Mouse (Mus musculus) c-Kit-positive CD71-positive TER-119-negative erythroid progenitor cells, embryonic 14.5 days (primary cell): Measurements from ENCODE around the gene Pstpip1.

Source experiments
- DNase-seq: peaks from one replicate; pipeline ENCODE4 v3.0.0-alpha.2; 2013; ENCODE audit warnings: low read depth

The Pstpip1 gene

GRCm38 (mm10) chr9:56106274-56107072 lies 16.7 kb downstream of the Pstpip1 start:
- DNase-seq: no peak

GRCm38 (mm10) chr9:56107527-56107926 lies 17.8 kb downstream of the Pstpip1 start:
- no peak for DNase-seq

- DNase-seq: no peak
These were observed 18.4 kb downstream of the Pstpip1 start for GRCm38 (mm10) chr9:56108174-56108573.

- no peak for DNase-seq
These were observed 28.3 kb downstream of the Pstpip1 start for GRCm38 (mm10) chr9:56118091-56118490.

- peak; percentile 74 for DNase-seq
These were observed 28.8 kb downstream of the Pstpip1 start for GRCm38 (mm10) chr9:56118582-56118981.

- DNase-seq: no peak
These were observed 29.9 kb downstream of the Pstpip1 start for GRCm38 (mm10) chr9:56119651-56120050.

GRCm38 (mm10) chr9:56121097-56121496 lies 31.3 kb downstream of the Pstpip1 start:
- DNase-seq: no peak

GRCm38 (mm10) chr9:56122973-56123372 lies 33.2 kb downstream of the Pstpip1 start:
- DNase-seq: no peak

- no peak for DNase-seq
These were observed 33.9 kb downstream of the Pstpip1 start for GRCm38 (mm10) chr9:56123613-56124012.

- DNase-seq: no peak
These were observed 34.8 kb downstream of the Pstpip1 start for GRCm38 (mm10) chr9:56124561-56124960.

- no peak for DNase-seq
These were observed 36.9 kb downstream of the Pstpip1 start for GRCm38 (mm10) chr9:56126453-56127173.

- peak; percentile 17 for DNase-seq
These were observed 38.6 kb downstream of the Pstpip1 start for GRCm38 (mm10) chr9:56128331-56128730.

- DNase-seq: no peak
These were observed 40.2 kb downstream of the Pstpip1 start for GRCm38 (mm10) chr9:56129951-56130350.

GRCm38 (mm10) chr9:56130536-56130935 lies 40.8 kb downstream of the Pstpip1 start:
- DNase-seq: no peak

- DNase-seq: no peak
These were observed 42.2 kb downstream of the Pstpip1 start for GRCm38 (mm10) chr9:56131813-56132525.

GRCm38 (mm10) chr9:56133970-56134369 lies 44.2 kb downstream of the Pstpip1 start:
- DNase-seq: no peak

- DNase-seq: no peak
These were observed 44.9 kb downstream of the Pstpip1 start for GRCm38 (mm10) chr9:56134614-56135013.

GRCm38 (mm10) chr9:56135590-56136197 lies 45.9 kb downstream of the Pstpip1 start:
- no peak for DNase-seq

- no peak for DNase-seq
These were observed 52.0 kb downstream of the Pstpip1 start for GRCm38 (mm10) chr9:56141776-56142175.

- DNase-seq: no peak
These were observed 54.7 kb downstream of the Pstpip1 start for GRCm38 (mm10) chr9:56144366-56145003.

GRCm38 (mm10) chr9:56146326-56146923 lies 56.7 kb downstream of the Pstpip1 start:
- DNase-seq: no peak
